Mouse (Mus musculus) ES-E14 (cell line): ENCODE results near the gene Syt15. TPM values are rescaled to one million over a fixed set of nuclear protein-coding genes. Genes with fewer than 3 reads are reported as not detected.
"Not testable (repeated sequence)": the region's sequence is repeated elsewhere in the genome, so short reads cannot be mapped to it uniquely, and the experiment has no call there.

Source experiments
- DNase-seq: peaks from one replicate; pipeline ENCODE4 v3.0.0-alpha.2; 2013; ENCODE audit warnings: low read depth, low spot score
- H3K27ac ChIP-seq: 2 replicates; pipeline ENCODE4 v1.5.1; 2012; ENCODE audit warnings: low read depth, mild to moderate bottlenecking, low read length, moderate library complexity, mixed read lengths; ENCODE audit not compliant: poor library complexity, insufficient read depth, severe bottlenecking
- H3K36me3 ChIP-seq: 2 replicates; pipeline ENCODE4 v1.6.1; 2012; ENCODE audit warnings: mild to moderate bottlenecking, low read length, moderate library complexity, mixed read lengths; ENCODE audit not compliant: control insufficient read depth, poor library complexity, insufficient read depth, severe bottlenecking
- H3K4me1 ChIP-seq, 2 experiments: fragments of 150-350 bp in 1 of 2; sonication (generic) in 1 of 2; 2 replicates each; pipeline ENCODE4 v1.6.1; 2012; ENCODE audit warnings: low read length in 2 of 2, mild to moderate bottlenecking in 1 of 2, mixed read lengths in 1 of 2; ENCODE audit not compliant: control insufficient read depth in 2 of 2, insufficient read depth in 2 of 2, poor library complexity in 1 of 2
- H3K4me3 ChIP-seq, 2 experiments: fragments of 150-350 bp in 1 of 2; sonication (generic) in 1 of 2; 2 replicates each; pipeline ENCODE4 v1.5.1; 2012; ENCODE audit warnings: low read length in 2 of 2, low read depth in 1 of 2, mild to moderate bottlenecking in 1 of 2, mixed read lengths in 1 of 2; ENCODE audit not compliant: insufficient read depth in 1 of 2, poor library complexity in 1 of 2, severe bottlenecking in 1 of 2
- H3K9ac ChIP-seq: 2 replicates; pipeline ENCODE4 v1.6.1; 2012; ENCODE audit warnings: low read depth, mild to moderate bottlenecking, low read length, mixed read lengths; ENCODE audit not compliant: poor library complexity, insufficient read depth, severe bottlenecking
- H3K9me3 ChIP-seq: fragments of 150-350 bp; sonication (generic); 2 replicates; pipeline ENCODE4 v1.6.1; 2012; ENCODE audit warnings: low read depth, mild to moderate bottlenecking, low read length; ENCODE audit not compliant: control insufficient read depth, insufficient read depth
- CHD2 ChIP-seq: IDR thresholded peaks from 2 replicates; pipeline ENCODE4 v1.6.1; 2014; ENCODE audit warnings: mild to moderate bottlenecking, low read depth, low read length, inconsistent platforms
- HCFC1 ChIP-seq: IDR thresholded peaks from 2 replicates; pipeline ENCODE4 v1.6.1; 2012; ENCODE audit warnings: low read length, inconsistent platforms, borderline replicate concordance; ENCODE audit not compliant: insufficient read depth
- MAFK ChIP-seq: IDR thresholded peaks from 2 replicates; pipeline ENCODE4 v1.6.1; 2014; ENCODE audit warnings: mild to moderate bottlenecking, low read depth, low read length, inconsistent platforms; ENCODE audit not compliant: insufficient read depth
- ZC3H11A ChIP-seq: IDR thresholded peaks from 2 replicates; pipeline ENCODE4 v1.6.1; 2012; ENCODE audit warnings: low read depth, mild to moderate bottlenecking, inconsistent platforms, low read length, borderline replicate concordance
- ZNF384 ChIP-seq: IDR thresholded peaks from 2 replicates; pipeline ENCODE4 v1.6.1; 2012; ENCODE audit warnings: low read depth, low read length, inconsistent platforms
- in situ Hi-C, 2 experiments: fragments of 600-800 bp; cut with MboI; formaldehyde crosslinking; loops; one replicate each; pipeline ENCODE4 v1.15.1; 2025; ENCODE audit warnings: low sequenced_read_pairs in 2 of 2, inconsistent platforms in 1 of 2; ENCODE audit not compliant: unreplicated experiment in 2 of 2
- total RNA-seq: library from RNA; depleted of rRNA; stranded (reverse); fragments of 300-350 nt; gene quantifications from 2 replicates; pipeline ENCODE4 v1.2.3, GENCODE M21; 2012

The Syt15 gene
- total RNA-seq, 1 experiment: not detected

DNA sequence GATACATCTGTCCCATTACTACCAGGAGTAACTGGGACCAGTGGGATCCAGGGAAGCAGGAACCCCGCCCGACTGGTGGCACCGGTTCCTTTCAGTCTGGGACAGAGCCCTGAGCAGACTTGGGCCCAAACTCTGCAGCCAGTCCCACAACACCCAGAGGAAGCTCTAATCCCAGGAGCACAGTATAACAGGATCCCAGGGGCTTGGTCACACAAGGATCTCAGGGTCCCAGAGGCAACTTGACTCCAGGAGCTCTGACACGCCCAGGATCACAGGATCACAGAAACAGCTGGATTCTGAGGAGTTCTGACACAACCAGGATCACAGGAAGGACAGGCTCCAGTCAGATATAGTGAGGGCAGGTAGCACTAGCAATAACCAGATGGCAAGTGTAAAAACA lies 33.9 kb downstream of the Syt15 start:
- DNase-seq: no peak
- peaks cover 0 to 4% of the 10 kb centered on the region in 2 experiments; a peak in 2 of 4 replicates for H3K4me1 ChIP-seq
- no peak overlapping the region for H3K27ac ChIP-seq
- no peak overlapping the region for H3K9ac ChIP-seq
- in situ Hi-C loops: no loop called here
- H3K4me3 ChIP-seq: no peak overlapping the region
- no peak for TF ChIP-seq CHD2
- no peak for TF ChIP-seq ZC3H11A
- no peak for TF ChIP-seq HCFC1
- TF ChIP-seq MAFK: no peak
- no peak for TF ChIP-seq ZNF384
- H3K9me3 ChIP-seq: no peaks in the 10 kb centered on the region
- H3K36me3 ChIP-seq: no peaks in the 10 kb centered on the region

GRCm38 (mm10) chr14:34258525-34258924 lies 39.1 kb downstream of the Syt15 start:
- in situ Hi-C loops, DNase-seq, H3K4me3 ChIP-seq, H3K36me3 ChIP-seq, H3K4me1 ChIP-seq, H3K9me3 ChIP-seq, H3K9ac ChIP-seq: not testable (repeated sequence)
- H3K27ac ChIP-seq: peak overlapping the region; percentile 74; the same call in 1 of the 2 replicates
- peak; percentile 75 for TF ChIP-seq MAFK

GRCm38 (mm10) chr14:34268046-34268445 lies 48.7 kb downstream of the Syt15 start:
- Histone ChIP-seq H3K4me1 (no peaks in the 10 kb centered on the region), H3K36me3 (no peaks in the 10 kb centered on the region), H3K9me3 (no peaks in the 10 kb centered on the region), H3K9ac (no peak overlapping the region), H3K27ac (no peak overlapping the region; the same call in 1 of the 2 replicates), H3K4me3 (no peak overlapping the region)
- TF ChIP-seq CHD2: no peak
- no peak for TF ChIP-seq HCFC1
- no peak for TF ChIP-seq MAFK
- no peak for TF ChIP-seq ZNF384
- no peak for TF ChIP-seq ZC3H11A
- in situ Hi-C loops: no loop called here
- no peak for DNase-seq

DNA sequence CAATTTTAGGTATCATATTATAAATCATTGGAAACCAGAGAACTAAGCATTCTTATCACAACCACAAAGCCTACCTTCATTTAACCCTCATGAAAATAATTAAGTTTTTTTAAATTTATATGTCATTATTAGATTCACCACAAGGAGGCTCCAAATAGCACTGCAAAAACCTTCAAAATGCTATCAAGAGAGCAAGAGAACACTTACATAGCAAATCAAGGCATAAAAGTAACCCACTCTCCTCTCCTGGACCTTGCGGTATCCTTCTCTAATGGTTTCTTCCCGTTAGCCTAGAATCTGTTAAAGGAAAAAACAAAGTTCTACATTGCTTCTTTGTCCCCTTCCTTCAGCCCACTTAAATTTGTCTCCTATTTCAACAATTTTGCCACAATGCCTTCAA lies 53.9 kb downstream of the Syt15 start:
- Histone ChIP-seq H3K4me3 (no peak overlapping the region), H3K9ac (no peak overlapping the region), H3K36me3 (no peaks in the 10 kb centered on the region), H3K9me3 (no peaks in the 10 kb centered on the region), H3K4me1 (peaks cover 0 to 3% of the 10 kb centered on the region in 2 experiments; a peak in 1 of 4 replicates), H3K27ac (no peak overlapping the region)
- in situ Hi-C loops: no loop called here
- TF ChIP-seq ZC3H11A: no peak
- TF ChIP-seq ZNF384: peak; percentile 58; the same call in 1 of the 2 replicates
- DNase-seq: no peak

DNA sequence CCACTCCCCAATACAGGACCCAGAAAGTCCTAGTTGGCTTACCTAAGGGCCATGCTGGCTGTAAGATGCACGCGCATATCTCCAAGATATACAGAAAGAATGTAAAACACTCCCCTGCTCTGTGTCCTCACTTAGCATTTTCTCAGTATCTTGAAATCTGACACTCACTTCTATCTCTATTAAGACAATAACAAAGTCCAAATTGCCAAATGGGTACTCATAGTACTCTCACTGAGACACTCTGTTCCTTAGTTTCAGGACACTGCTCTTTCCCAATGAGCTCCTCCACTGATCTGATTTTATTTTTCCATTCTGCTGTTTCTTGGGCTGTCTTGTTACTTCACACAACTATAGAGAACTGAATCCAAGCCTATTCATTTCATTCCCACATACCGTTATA lies 54.7 kb downstream of the Syt15 start:
- Histone ChIP-seq H3K4me3 (no peak overlapping the region), H3K9ac (no peak overlapping the region), H3K27ac (no peak overlapping the region), H3K9me3 (no peaks in the 10 kb centered on the region), H3K4me1 (peaks cover 0 to 3% of the 10 kb centered on the region in 2 experiments; a peak in 1 of 4 replicates), H3K36me3 (no peaks in the 10 kb centered on the region)
- no peak for DNase-seq
- in situ Hi-C loops: no loop called here
- TF ChIP-seq ZC3H11A (no peak), MAFK (no peak), CHD2 (no peak)
